Comparison of ENCODE assay signal across 9 mouse cellular contexts in genomic region chr5:27680476-27680875, GRCm38 (mm10).
DNase-seq lines count a peak whose midpoint lies in the region; ATAC-seq and TF ChIP-seq lines count a peak whose summit lies in the region.
"Had no signal": no experiment of that assay in that cellular context is flagged by ENCODE, and none has a peak within 500 bp of the region (broad histone marks: within the 10 kb centered on the region; RNA-seq: fewer than 3 reads in every experiment).

No protein-coding gene starts in this region.

- H3K4me1 ChIP-seq in G1E (ENCODE audit: insufficient read depth, low read depth, low read length) = no peaks in the 10 kb centered on the region
- no peaks in the 10 kb centered on the region for H3K4me1 ChIP-seq in liver, adult 2 months (ENCODE audit: control insufficient read depth, insufficient read depth, low read length)
- H3K4me1 ChIP-seq: lung, embryonic 15.5 days had no signal

- DNase-seq in layer of hippocampus, adult 2 months (ENCODE audit: low spot score in 2 of 2) = no peak
- DNase-seq in layer of hippocampus, adult 9-11 months = no peak
- peak; percentile 10 for DNase-seq in G1E (ENCODE audit: low spot score)
- DNase-seq in adrenal gland, postnatal 14 days = peak; percentile 66
- peak; percentile 51 for DNase-seq in embryo, embryonic 11 days
- DNase-seq in liver, adult 2 months (ENCODE audit: extremely low read depth, low read depth, low spot score) = peak; percentile 65
- peak; percentile 46 for DNase-seq in testis, postnatal 10 days (ENCODE audit: low spot score)
- no peak for DNase-seq in B cell, adult 2 months

- H3K4me3 ChIP-seq in layer of hippocampus, adult 2 months = no peak overlapping the region
- no peak overlapping the region for H3K4me3 ChIP-seq in G1E (ENCODE audit: low read depth, low read length)
- H3K4me3 ChIP-seq in liver, adult 2 months (ENCODE audit: insufficient read depth, low read depth, low read length) = no peak overlapping the region
- H3K4me3 ChIP-seq: lung, embryonic 15.5 days had no signal

- H3K27ac ChIP-seq in layer of hippocampus, adult 2 months = no peak overlapping the region
- no peak overlapping the region for H3K27ac ChIP-seq in liver, adult 2 months (replicated peaks; ENCODE audit: insufficient read depth, low read depth, low read length)
- H3K27ac ChIP-seq: lung, embryonic 15.5 days had no signal

- TF ChIP-seq POLR2A in liver, adult 2 months (IDR thresholded peaks at IDR 0.05; ENCODE audit: extremely low read depth, insufficient read depth, low read length) = no peak

- no peaks in the 10 kb centered on the region for H3K79me2 ChIP-seq in liver, adult 2 months (ENCODE audit: control insufficient read depth, insufficient read depth, low read length)

- TF ChIP-seq CTCF in layer of hippocampus, adult 2 months (conservative IDR thresholded peaks at IDR 0.05) = peak; percentile 86
- peak; percentile 50 for TF ChIP-seq CTCF in G1E (IDR thresholded peaks at IDR 0.05; ENCODE audit: low read depth, low read length)
- TF ChIP-seq CTCF in liver, adult 2 months (IDR thresholded peaks at IDR 0.05; ENCODE audit: low read depth, low read length) = peak; percentile 82

- H3K9me3 ChIP-seq in G1E (replicated peaks) = no peaks in the 10 kb centered on the region
- H3K9me3 ChIP-seq: lung, embryonic 15.5 days had no signal

- no peaks in the 10 kb centered on the region for H3K36me3 ChIP-seq in G1E (replicated peaks)
- H3K36me3 ChIP-seq in liver, adult 2 months (ENCODE audit: control insufficient read depth, insufficient read depth, low read length) = no peaks in the 10 kb centered on the region
- H3K36me3 ChIP-seq: lung, embryonic 15.5 days had no signal

- 17% methylated on average over 5 of the region's 5 CpGs for WGBS in liver, adult 2 months

- ATAC-seq in G1E (ENCODE audit: extremely low read depth, insufficient number of reproducible peaks, low FRiP score, poor library complexity, severe bottlenecking) = no peak

- H3K27me3 ChIP-seq in G1E (ENCODE audit: insufficient read depth, low read length) = peaks cover 15% of the 10 kb centered on the region; the same call in 1 of the 2 replicates
- H3K27me3 ChIP-seq in liver, adult 2 months (ENCODE audit: control insufficient read depth, insufficient read depth, low read length) = no peaks in the 10 kb centered on the region
- H3K27me3 ChIP-seq: lung, embryonic 15.5 days had no signal

- no peak overlapping the region for H3K9ac ChIP-seq in liver, adult 2 months (ENCODE audit: low read depth, low read length)
- H3K9ac ChIP-seq: lung, embryonic 15.5 days had no signal

Comparison
In these comparisons a context has a peak if more than half of its experiments do, and no peak if none do; other contexts are left out.
1. DNase-seq: peak in G1E (single experiment), adrenal gland, postnatal 14 days (single experiment), embryo, embryonic 11 days (single experiment), liver, adult 2 months (single experiment) and testis, postnatal 10 days (single experiment); none in layer of hippocampus, adult 2 months (0 of 2), layer of hippocampus, adult 9-11 months (single experiment) and B cell, adult 2 months (0 of 2).
2. Peak in every context shown above with its lines, with median percentiles within 50 percentile points of each other: CTCF ChIP-seq.